In the genomic region with DNA sequence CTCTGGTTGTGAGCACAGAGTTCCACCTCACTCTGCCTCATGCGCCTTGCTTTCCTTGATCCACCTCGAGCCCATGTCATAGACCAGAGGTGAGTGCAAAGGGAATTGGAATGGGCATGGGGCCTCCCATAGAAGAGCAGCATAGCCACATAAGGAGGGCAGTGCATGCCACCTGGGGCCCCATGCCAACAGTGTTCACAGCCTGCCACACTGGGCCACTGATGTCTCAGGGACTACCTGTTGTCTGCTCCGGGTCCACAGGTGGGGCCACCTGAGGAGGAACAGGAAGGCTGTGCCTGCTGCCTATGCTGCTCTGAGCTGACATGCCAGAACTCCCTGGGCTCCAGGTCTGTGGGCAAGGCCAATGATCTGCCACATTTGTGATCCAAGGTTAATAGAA, we compare ENCODE assay signal across 26 mouse cellular contexts.
A peak's percentile ranks its signal among the peaks of the same experiment; 100 is the strongest.
DNase-seq lines count a peak whose midpoint lies in the region; ATAC-seq lines count a peak whose summit lies in the region.
"Had no signal": no experiment of that assay in that cellular context is flagged by ENCODE, and none has a peak within 500 bp of the region (broad histone marks: within the 10 kb centered on the region; RNA-seq: fewer than 3 reads in every experiment).

No protein-coding gene starts in this region.

- no peaks in the 10 kb centered on the region for H3K9me3 ChIP-seq in embryonic facial prominence, embryonic 13.5 days
- H3K9me3 ChIP-seq in embryonic facial prominence, embryonic 10.5 days = no peaks in the 10 kb centered on the region
- no peaks in the 10 kb centered on the region for H3K9me3 ChIP-seq in hindbrain, embryonic 11.5 days (ENCODE audit: control insufficient read depth, low read length)
- H3K9me3 ChIP-seq in hindbrain, embryonic 14.5 days (ENCODE audit: control insufficient read depth, low read length) = no peaks in the 10 kb centered on the region
- H3K9me3 ChIP-seq in midbrain, embryonic 11.5 days (ENCODE audit: control insufficient read depth, low read length) = no peaks in the 10 kb centered on the region
- H3K9me3 ChIP-seq in midbrain, embryonic 15.5 days = no peaks in the 10 kb centered on the region
- H3K9me3 ChIP-seq: embryonic facial prominence, embryonic 15.5 days; heart, embryonic 12.5 days; heart, embryonic 15.5 days; hindbrain, embryonic 10.5 days; hindbrain, embryonic 15.5 days had no signal

- no peaks in the 10 kb centered on the region for H3K27me3 ChIP-seq in embryonic facial prominence, embryonic 13.5 days
- no peaks in the 10 kb centered on the region for H3K27me3 ChIP-seq in embryonic facial prominence, embryonic 10.5 days (replicated peaks; ENCODE audit: low read depth, poor library complexity, severe bottlenecking)
- H3K27me3 ChIP-seq in hindbrain, embryonic 11.5 days (ENCODE audit: control insufficient read depth, insufficient read depth, low read length) = no peaks in the 10 kb centered on the region
- H3K27me3 ChIP-seq in hindbrain, embryonic 14.5 days (ENCODE audit: control insufficient read depth, insufficient read depth, low read length) = no peaks in the 10 kb centered on the region
- H3K27me3 ChIP-seq in midbrain, embryonic 11.5 days (ENCODE audit: control insufficient read depth, insufficient read depth, low read length) = no peaks in the 10 kb centered on the region
- no peaks in the 10 kb centered on the region for H3K27me3 ChIP-seq in midbrain, embryonic 15.5 days (replicated peaks)
- H3K27me3 ChIP-seq: CH12.LX; embryonic facial prominence, embryonic 15.5 days; heart, embryonic 12.5 days; heart, embryonic 15.5 days; hindbrain, embryonic 15.5 days; Patski had no signal

- H3K9ac ChIP-seq in embryonic facial prominence, embryonic 13.5 days = no peak overlapping the region
- H3K9ac ChIP-seq in hindbrain, embryonic 11.5 days (ENCODE audit: low read depth, low read length) = no peak overlapping the region
- no peak overlapping the region for H3K9ac ChIP-seq in hindbrain, embryonic 14.5 days
- no peak overlapping the region for H3K9ac ChIP-seq in midbrain, embryonic 11.5 days (ENCODE audit: low read length)
- no peak overlapping the region for H3K9ac ChIP-seq in midbrain, embryonic 15.5 days
- H3K9ac ChIP-seq: embryonic facial prominence, embryonic 15.5 days; forebrain, postnatal 0 days; heart, embryonic 12.5 days; heart, embryonic 15.5 days; hindbrain, embryonic 15.5 days had no signal

- 86% methylated on average over 3 of the region's 3 CpGs for WGBS in embryonic facial prominence, embryonic 13.5 days
- 88% methylated on average over 3 of the region's 3 CpGs for WGBS in embryonic facial prominence, embryonic 10.5 days
- WGBS in hindbrain, embryonic 11.5 days = 85% methylated on average over 3 of the region's 3 CpGs
- 83% methylated on average over 3 of the region's 3 CpGs for WGBS in hindbrain, embryonic 14.5 days
- 83% methylated on average over 3 of the region's 3 CpGs for WGBS in midbrain, embryonic 11.5 days
- WGBS in midbrain, embryonic 15.5 days = 82% methylated on average over 3 of the region's 3 CpGs

- no peaks in the 10 kb centered on the region for H3K36me3 ChIP-seq in embryonic facial prominence, embryonic 13.5 days
- H3K36me3 ChIP-seq in embryonic facial prominence, embryonic 10.5 days (replicated peaks) = no peaks in the 10 kb centered on the region
- no peaks in the 10 kb centered on the region for H3K36me3 ChIP-seq in hindbrain, embryonic 11.5 days (ENCODE audit: control insufficient read depth, insufficient read depth, low read length)
- H3K36me3 ChIP-seq in hindbrain, embryonic 14.5 days (replicated peaks; ENCODE audit: control insufficient read depth, insufficient read depth) = no peaks in the 10 kb centered on the region
- no peaks in the 10 kb centered on the region for H3K36me3 ChIP-seq in midbrain, embryonic 11.5 days (ENCODE audit: control insufficient read depth, insufficient read depth, low read length)
- no peaks in the 10 kb centered on the region for H3K36me3 ChIP-seq in midbrain, embryonic 15.5 days (replicated peaks)
- H3K36me3 ChIP-seq: embryonic facial prominence, embryonic 15.5 days; G1E; heart, embryonic 12.5 days; heart, embryonic 15.5 days; hindbrain, embryonic 10.5 days; hindbrain, embryonic 15.5 days had no signal

- H3K27ac ChIP-seq in embryonic facial prominence, embryonic 13.5 days = no peak overlapping the region
- no peak overlapping the region for H3K27ac ChIP-seq in embryonic facial prominence, embryonic 10.5 days (replicated peaks)
- no peak overlapping the region for H3K27ac ChIP-seq in hindbrain, embryonic 11.5 days (ENCODE audit: low read depth, low read length)
- H3K27ac ChIP-seq in hindbrain, embryonic 14.5 days = no peak overlapping the region
- H3K27ac ChIP-seq in midbrain, embryonic 11.5 days (ENCODE audit: low read depth, low read length) = no peak overlapping the region
- H3K27ac ChIP-seq in midbrain, embryonic 15.5 days = no peak overlapping the region
- H3K27ac ChIP-seq: embryonic facial prominence, embryonic 15.5 days; heart, embryonic 15.5 days; hindbrain, embryonic 10.5 days; hindbrain, embryonic 15.5 days had no signal

- H3K4me1 ChIP-seq in embryonic facial prominence, embryonic 13.5 days = no peaks in the 10 kb centered on the region
- no peaks in the 10 kb centered on the region for H3K4me1 ChIP-seq in embryonic facial prominence, embryonic 10.5 days
- H3K4me1 ChIP-seq in hindbrain, embryonic 11.5 days (replicated peaks; ENCODE audit: control insufficient read depth, insufficient read depth, low read length) = no peaks in the 10 kb centered on the region
- no peaks in the 10 kb centered on the region for H3K4me1 ChIP-seq in hindbrain, embryonic 14.5 days (replicated peaks; ENCODE audit: control insufficient read depth, insufficient read depth, low read length)
- no peaks in the 10 kb centered on the region for H3K4me1 ChIP-seq in midbrain, embryonic 11.5 days (ENCODE audit: control insufficient read depth, insufficient read depth, low read length)
- no peaks in the 10 kb centered on the region for H3K4me1 ChIP-seq in midbrain, embryonic 15.5 days
- H3K4me1 ChIP-seq: embryonic facial prominence, embryonic 15.5 days; heart, embryonic 12.5 days; heart, embryonic 15.5 days; hindbrain, embryonic 10.5 days; hindbrain, embryonic 15.5 days had no signal

- no peak overlapping the region for H3K4me3 ChIP-seq in embryonic facial prominence, embryonic 13.5 days
- H3K4me3 ChIP-seq in embryonic facial prominence, embryonic 10.5 days = no peak overlapping the region
- H3K4me3 ChIP-seq in hindbrain, embryonic 11.5 days (ENCODE audit: low read depth, low read length) = no peak overlapping the region
- no peak overlapping the region for H3K4me3 ChIP-seq in hindbrain, embryonic 14.5 days (replicated peaks; ENCODE audit: low read length)
- H3K4me3 ChIP-seq in midbrain, embryonic 11.5 days (ENCODE audit: low read depth, low read length) = no peak overlapping the region
- H3K4me3 ChIP-seq in midbrain, embryonic 15.5 days = no peak overlapping the region
- H3K4me3 ChIP-seq: embryonic facial prominence, embryonic 15.5 days; heart, embryonic 12.5 days; heart, embryonic 15.5 days; hindbrain, embryonic 10.5 days; hindbrain, embryonic 15.5 days had no signal

- no peak overlapping the region for H3K4me2 ChIP-seq in embryonic facial prominence, embryonic 13.5 days
- no peak overlapping the region for H3K4me2 ChIP-seq in hindbrain, embryonic 11.5 days (replicated peaks; ENCODE audit: low read depth, low read length)
- H3K4me2 ChIP-seq in hindbrain, embryonic 14.5 days (replicated peaks) = no peak overlapping the region
- no peak overlapping the region for H3K4me2 ChIP-seq in midbrain, embryonic 11.5 days
- H3K4me2 ChIP-seq in midbrain, embryonic 15.5 days = no peak overlapping the region
- H3K4me2 ChIP-seq: embryonic facial prominence, embryonic 15.5 days; heart, embryonic 12.5 days; heart, embryonic 15.5 days; hindbrain, embryonic 15.5 days had no signal

- DNase-seq in embryonic facial prominence, embryonic 10.5 days (ENCODE audit: low spot score) = no peak
- DNase-seq in hindbrain, embryonic 11.5 days (ENCODE audit: low spot score) = no peak
- no peak for DNase-seq in hindbrain, embryonic 14.5 days (ENCODE audit: low spot score)
- no peak for DNase-seq in midbrain, embryonic 11.5 days (ENCODE audit: low spot score, missing footprints)
- DNase-seq: adrenal gland, postnatal 10 days; adrenal gland, postnatal 36 days; B cell, adult 2 months; cerebellum, adult 11 months; cerebellum, adult 8-10 months; cerebellum, postnatal 36 days; embryo, embryonic 11 days; forebrain, postnatal 0 days; gastrocnemius, postnatal 36 days; heart, postnatal 10 days; heart, postnatal 36 days had no signal

- 0 out of 2 replicates have a peak, but pooled peaks have one; percentile 56 for ATAC-seq in embryonic facial prominence, embryonic 13.5 days (ENCODE audit: insufficient number of reproducible peaks, insufficient read depth, low FRiP score, low TSS enrichment, low read depth)
- ATAC-seq in hindbrain, embryonic 11.5 days (ENCODE audit: low FRiP score) = 0 out of 2 replicates have a peak, but pooled peaks have one; percentile 14
- ATAC-seq in hindbrain, embryonic 14.5 days (ENCODE audit: low FRiP score) = no peak
- 0 out of 2 replicates have a peak, but pooled peaks have one; percentile 4 for ATAC-seq in midbrain, embryonic 11.5 days (ENCODE audit: low FRiP score)
- no peak for ATAC-seq in midbrain, embryonic 15.5 days (replicated peaks)
- ATAC-seq: forebrain, embryonic 14.5 days; forebrain, postnatal 0 days; Patski had no signal

Comparison
In these comparisons a context has a peak if more than half of its experiments do, and no peak if none do; other contexts are left out.
1. ATAC-seq: peak in embryonic facial prominence, embryonic 13.5 days (single experiment), hindbrain, embryonic 11.5 days (single experiment) and midbrain, embryonic 11.5 days (single experiment); none in hindbrain, embryonic 14.5 days (single experiment) and midbrain, embryonic 15.5 days (single experiment).